Mouse (Mus musculus) heart, embryonic 13.5 days (tissue): ENCODE data around the gene Znfx1. TPM values are rescaled to one million over a fixed set of nuclear protein-coding genes. Genes with fewer than 3 reads are reported as not detected.

Experiments
- ATAC-seq: fragments of 200-750 bp; cut with Nextera tagmentation; 2 replicates; pipeline ENCODE4 v1.8.0; 2017; ENCODE audit warnings: moderate TSS enrichment; ENCODE audit not compliant: insufficient number of reproducible peaks, low FRiP score, low TSS enrichment; ENCODE audit errors: extremely low read depth
- H3K27ac ChIP-seq: fragments of 300-500 bp; sonication (generic); replicated peaks from 2 replicates; pipeline ENCODE4 v1.5.1; 2015; ENCODE audit warnings: moderate library complexity, mild to moderate bottlenecking, inconsistent platforms
- H3K27me3 ChIP-seq: fragments of 300-500 bp; sonication (generic); replicated peaks from 2 replicates; pipeline ENCODE4 v1.6.1; 2015; ENCODE audit warnings: mild to moderate bottlenecking, inconsistent platforms
- H3K36me3 ChIP-seq: fragments of 300-500 bp; sonication (generic); 2 replicates; pipeline ENCODE4 v1.6.1; 2015; ENCODE audit warnings: mild to moderate bottlenecking, inconsistent platforms
- H3K4me1 ChIP-seq: fragments of 300-500 bp; sonication (generic); 2 replicates; pipeline ENCODE4 v1.6.1; 2015; ENCODE audit warnings: inconsistent platforms
- H3K4me2 ChIP-seq: fragments of 300-500 bp; sonication (generic); 2 replicates; pipeline ENCODE4 v1.6.1; 2015; ENCODE audit warnings: inconsistent platforms, mild to moderate bottlenecking, moderate library complexity
- H3K4me3 ChIP-seq: fragments of 300-500 bp; sonication (generic); 2 replicates; pipeline ENCODE4 v1.5.1; 2015; ENCODE audit warnings: moderate library complexity, mild to moderate bottlenecking, inconsistent platforms
- H3K9ac ChIP-seq: fragments of 300-500 bp; sonication (generic); 2 replicates; pipeline ENCODE4 v1.6.1; 2015; ENCODE audit warnings: inconsistent platforms, mild to moderate bottlenecking, moderate library complexity
- H3K9me3 ChIP-seq: fragments of 300-500 bp; sonication (generic); 2 replicates; pipeline ENCODE4 v1.6.1; 2016; ENCODE audit warnings: inconsistent platforms
- WGBS: fragments of 180-500 bp; shearing (Covaris S2); methylation state at CpG from one replicate; pipeline ENCODE4 v1.1.7; 2015; ENCODE audit warnings: mixed read lengths; 5-methylcytosine and 5-hydroxymethylcytosine counted together
- polyA plus RNA-seq: library from polyadenylated mRNA; unstranded; fragments of >200 nt; fragmentation: Nextera tagmentation; extraction: Ambion mirVana; gene quantifications from 2 replicates; pipeline ENCODE4 v1.2.1, GENCODE M21; 2015

Gene Znfx1
- polyA plus RNA-seq, 1 experiment from 2014 or later: 5.1 TPM

- Histone ChIP-seq H3K4me2 (no peak overlapping the region), H3K27me3 (no peaks in the 10 kb centered on the region), H3K36me3 (peaks cover 15% of the 10 kb centered on the region), H3K9ac (peak overlapping the region; percentile 3; the same call in 1 of the 2 replicates), H3K4me3 (no peak overlapping the region), H3K27ac (no peak overlapping the region), H3K9me3 (no peaks in the 10 kb centered on the region), H3K4me1 (peaks cover 21% of the 10 kb centered on the region)
- WGBS: 50% methylated on average over 6 of the region's 6 CpGs
- no peak for ATAC-seq
Measured at GRCm38 (mm10) chr2:167070341-167070740, 7.5 kb upstream of the Znfx1 start.

- H3K36me3 ChIP-seq: peaks cover 24% of the 10 kb centered on the region
- ATAC-seq: no peak
- H3K4me3 ChIP-seq: no peak overlapping the region
- H3K4me1 ChIP-seq: peaks cover 30% of the 10 kb centered on the region
- H3K4me2 ChIP-seq: no peak overlapping the region
- no peak overlapping the region for H3K9ac ChIP-seq
- H3K27me3 ChIP-seq: no peaks in the 10 kb centered on the region
- H3K9me3 ChIP-seq: no peaks in the 10 kb centered on the region
- 49% methylated on average over 6 of the region's 6 CpGs for WGBS
- H3K27ac ChIP-seq: no peak overlapping the region
Measured at GRCm38 (mm10) chr2:167067575-167067974, 4.8 kb upstream of the Znfx1 start.

- Histone ChIP-seq H3K9ac (no peak overlapping the region), H3K4me3 (no peak overlapping the region), H3K27me3 (no peaks in the 10 kb centered on the region), H3K27ac (no peak overlapping the region), H3K4me2 (no peak overlapping the region), H3K9me3 (no peaks in the 10 kb centered on the region), H3K36me3 (peaks cover 24% of the 10 kb centered on the region), H3K4me1 (peaks cover 32% of the 10 kb centered on the region)
- WGBS: 33% methylated on average over 6 of the region's 6 CpGs
- no peak for ATAC-seq
Measured at GRCm38 (mm10) chr2:167066528-167067516, 4.0 kb upstream of the Znfx1 start.

GRCm38 (mm10) chr2:167066031-167066430, 3.2 kb upstream of the Znfx1 start:
- H3K4me2 ChIP-seq: no peak overlapping the region
- H3K36me3 ChIP-seq: peaks cover 24% of the 10 kb centered on the region
- peak overlapping the region; percentile 89; the same call in 1 of the 2 replicates for H3K9ac ChIP-seq
- H3K4me3 ChIP-seq: no peak overlapping the region
- H3K4me1 ChIP-seq: peaks cover 35% of the 10 kb centered on the region
- no peaks in the 10 kb centered on the region for H3K9me3 ChIP-seq
- WGBS: 62% methylated on average over 1 of the region's 1 CpGs
- H3K27ac ChIP-seq: no peak overlapping the region
- H3K27me3 ChIP-seq: no peaks in the 10 kb centered on the region
- ATAC-seq: no peak

GRCm38 (mm10) chr2:167064601-167065295, 1.9 kb upstream of the Znfx1 start:
- Histone ChIP-seq H3K4me1 (peaks cover 36% of the 10 kb centered on the region), H3K4me3 (peak overlapping the region; percentile 91), H3K9ac (peak overlapping the region; percentile 89), H3K36me3 (peaks cover 28% of the 10 kb centered on the region), H3K27ac (peak overlapping the region; percentile 68), H3K27me3 (no peaks in the 10 kb centered on the region), H3K4me2 (peak overlapping the region; percentile 87), H3K9me3 (no peaks in the 10 kb centered on the region)
- no peak for ATAC-seq
- WGBS: 23% methylated on average over 9 of the region's 9 CpGs

GRCm38 (mm10) chr2:167063906-167064496, 1.2 kb upstream of the Znfx1 start:
- Histone ChIP-seq H3K9me3 (no peaks in the 10 kb centered on the region), H3K27me3 (no peaks in the 10 kb centered on the region), H3K4me1 (peaks cover 41% of the 10 kb centered on the region), H3K27ac (peak overlapping the region; percentile 84), H3K9ac (peak overlapping the region; percentile 89), H3K4me2 (peak overlapping the region; percentile 87), H3K4me3 (peak overlapping the region; percentile 91), H3K36me3 (peaks cover 33% of the 10 kb centered on the region)
- WGBS: 2% methylated on average over 7 of the region's 7 CpGs
- no peak for ATAC-seq

GRCm38 (mm10) chr2:167062497-167062911, 311 bp downstream of the Znfx1 start:
- peak; percentile 92 for ATAC-seq
- Histone ChIP-seq H3K27me3 (no peaks in the 10 kb centered on the region), H3K4me1 (peaks cover 44% of the 10 kb centered on the region), H3K4me3 (peak overlapping the region; percentile 91), H3K27ac (peak overlapping the region; percentile 96), H3K9me3 (no peaks in the 10 kb centered on the region), H3K4me2 (peak overlapping the region; percentile 87), H3K9ac (peak overlapping the region; percentile 89), H3K36me3 (peaks cover 47% of the 10 kb centered on the region)
- WGBS: 0% methylated on average over 57 of the region's 60 CpGs

- Histone ChIP-seq H3K27ac (0 out of 2 replicates have a peak overlapping the region, but pooled peaks have one; percentile 96), H3K27me3 (no peaks in the 10 kb centered on the region), H3K4me3 (peak overlapping the region; percentile 91), H3K9ac (peak overlapping the region; percentile 89), H3K9me3 (no peaks in the 10 kb centered on the region), H3K36me3 (peaks cover 54% of the 10 kb centered on the region), H3K4me2 (peak overlapping the region; percentile 87), H3K4me1 (peaks cover 44% of the 10 kb centered on the region)
- 14% methylated on average over 11 of the region's 11 CpGs for WGBS
- no peak for ATAC-seq
Measured at GRCm38 (mm10) chr2:167061381-167062034, 1.3 kb downstream of the Znfx1 start.

- ATAC-seq: no peak
- H3K36me3 ChIP-seq: peaks cover 54% of the 10 kb centered on the region
- peak overlapping the region; percentile 69 for H3K9ac ChIP-seq
- H3K27ac ChIP-seq: no peak overlapping the region
- peak overlapping the region; percentile 87 for H3K4me2 ChIP-seq
- no peaks in the 10 kb centered on the region for H3K9me3 ChIP-seq
- peak overlapping the region; percentile 6; the same call in 1 of the 2 replicates for H3K4me3 ChIP-seq
- H3K27me3 ChIP-seq: no peaks in the 10 kb centered on the region
- peaks cover 42% of the 10 kb centered on the region for H3K4me1 ChIP-seq
Measured at GRCm38 (mm10) chr2:167060761-167061160, 2.1 kb downstream of the Znfx1 start.

GRCm38 (mm10) chr2:167060360-167060759, 2.5 kb downstream of the Znfx1 start:
- WGBS: 70% methylated on average over 3 of the region's 3 CpGs
- H3K9me3 ChIP-seq: no peaks in the 10 kb centered on the region
- H3K4me3 ChIP-seq: peak overlapping the region; percentile 6; the same call in 1 of the 2 replicates
- H3K27ac ChIP-seq: no peak overlapping the region
- H3K9ac ChIP-seq: peak overlapping the region; percentile 69
- H3K27me3 ChIP-seq: no peaks in the 10 kb centered on the region
- no peak for ATAC-seq
- H3K4me1 ChIP-seq: peaks cover 38% of the 10 kb centered on the region
- peak overlapping the region; percentile 87 for H3K4me2 ChIP-seq
- H3K36me3 ChIP-seq: peaks cover 54% of the 10 kb centered on the region
